In genomic region chr6:114473541-114473940, GRCm38 (mm10) we compare ENCODE assay signal across 19 mouse cellular contexts.
DNase-seq lines count a peak whose midpoint lies in the region; ATAC-seq and TF ChIP-seq lines count a peak whose summit lies in the region.
"Had no signal": no experiment of that assay in that cellular context is flagged by ENCODE, and none has a peak within 500 bp of the region (broad histone marks: within the 10 kb centered on the region; RNA-seq: fewer than 3 reads in every experiment).

No protein-coding gene starts in this region.

- no peak overlapping the region for H3K9ac ChIP-seq in hindbrain, embryonic 11.5 days (ENCODE audit: low read depth, low read length)
- H3K9ac ChIP-seq in hindbrain, embryonic 14.5 days = no peak overlapping the region
- no peak overlapping the region for H3K9ac ChIP-seq in midbrain, embryonic 15.5 days
- H3K9ac ChIP-seq in midbrain, embryonic 14.5 days (replicated peaks; ENCODE audit: low read length) = no peak overlapping the region
- H3K9ac ChIP-seq: embryonic facial prominence, embryonic 12.5 days; forebrain, postnatal 0 days; heart, embryonic 12.5 days; hindbrain, embryonic 13.5 days had no signal

- H3K27ac ChIP-seq in hindbrain, embryonic 11.5 days (ENCODE audit: low read depth, low read length) = no peak overlapping the region
- H3K27ac ChIP-seq in hindbrain, embryonic 14.5 days = no peak overlapping the region
- no peak overlapping the region for H3K27ac ChIP-seq in midbrain, embryonic 15.5 days
- H3K27ac ChIP-seq in midbrain, embryonic 14.5 days (replicated peaks; ENCODE audit: low read depth, low read length) = no peak overlapping the region
- H3K27ac ChIP-seq: embryonic facial prominence, embryonic 12.5 days; heart, adult 2 months; hindbrain, embryonic 13.5 days had no signal

- no peak for ATAC-seq in hindbrain, embryonic 11.5 days (ENCODE audit: low FRiP score)
- no peak for ATAC-seq in hindbrain, embryonic 14.5 days (ENCODE audit: low FRiP score)
- 0 out of 2 replicates have a peak, but pooled peaks have one; percentile 37 for ATAC-seq in midbrain, embryonic 15.5 days (replicated peaks)
- ATAC-seq in midbrain, embryonic 14.5 days (ENCODE audit: low FRiP score, low TSS enrichment) = no peak
- ATAC-seq: forebrain, postnatal 0 days; inflammation-experienced regulatory T-cells, adult 6 months; intestine, postnatal 0 days had no signal

- WGBS in hindbrain, embryonic 11.5 days = 56% methylated on average over 5 of the region's 5 CpGs
- WGBS in hindbrain, embryonic 14.5 days = 39% methylated on average over 5 of the region's 5 CpGs
- WGBS in midbrain, embryonic 15.5 days = 30% methylated on average over 5 of the region's 5 CpGs
- 43% methylated on average over 5 of the region's 5 CpGs for WGBS in midbrain, embryonic 14.5 days

- no peak overlapping the region for H3K4me3 ChIP-seq in hindbrain, embryonic 11.5 days (ENCODE audit: low read depth, low read length)
- H3K4me3 ChIP-seq in hindbrain, embryonic 14.5 days (replicated peaks; ENCODE audit: low read length) = no peak overlapping the region
- H3K4me3 ChIP-seq in midbrain, embryonic 15.5 days = no peak overlapping the region
- no peak overlapping the region for H3K4me3 ChIP-seq in midbrain, embryonic 14.5 days (replicated peaks; ENCODE audit: low read depth, low read length)
- H3K4me3 ChIP-seq: embryonic facial prominence, embryonic 12.5 days; heart, adult 2 months; heart, embryonic 12.5 days; hindbrain, embryonic 13.5 days had no signal

- no peak for TF ChIP-seq POLR2A in brain, embryonic 14.5 days (IDR thresholded peaks at IDR 0.05; ENCODE audit: borderline replicate concordance, extremely low read depth, insufficient read depth, insufficient read length, poor library complexity, severe bottlenecking)

- H3K9me3 ChIP-seq in hindbrain, embryonic 11.5 days (ENCODE audit: control insufficient read depth, low read length) = no peaks in the 10 kb centered on the region
- no peaks in the 10 kb centered on the region for H3K9me3 ChIP-seq in hindbrain, embryonic 14.5 days (ENCODE audit: control insufficient read depth, low read length)
- no peaks in the 10 kb centered on the region for H3K9me3 ChIP-seq in midbrain, embryonic 15.5 days
- H3K9me3 ChIP-seq in midbrain, embryonic 14.5 days (ENCODE audit: control insufficient read depth, low read length) = no peaks in the 10 kb centered on the region
- H3K9me3 ChIP-seq: embryonic facial prominence, embryonic 12.5 days; hindbrain, embryonic 13.5 days had no signal

- H3K27me3 ChIP-seq in hindbrain, embryonic 11.5 days (ENCODE audit: control insufficient read depth, insufficient read depth, low read length) = no peaks in the 10 kb centered on the region
- H3K27me3 ChIP-seq in hindbrain, embryonic 14.5 days (ENCODE audit: control insufficient read depth, insufficient read depth, low read length) = no peaks in the 10 kb centered on the region
- H3K27me3 ChIP-seq in midbrain, embryonic 15.5 days (replicated peaks) = no peaks in the 10 kb centered on the region
- H3K27me3 ChIP-seq in midbrain, embryonic 14.5 days (ENCODE audit: control insufficient read depth, insufficient read depth, low read length) = no peaks in the 10 kb centered on the region

- TF ChIP-seq CTCF in brain, embryonic 14.5 days (IDR thresholded peaks at IDR 0.05; ENCODE audit: borderline replicate concordance, extremely low read depth, insufficient read depth, insufficient read length) = no peak

- no peak overlapping the region for H3K4me2 ChIP-seq in hindbrain, embryonic 11.5 days (replicated peaks; ENCODE audit: low read depth, low read length)
- H3K4me2 ChIP-seq in hindbrain, embryonic 14.5 days (replicated peaks) = no peak overlapping the region
- no peak overlapping the region for H3K4me2 ChIP-seq in midbrain, embryonic 15.5 days
- no peak overlapping the region for H3K4me2 ChIP-seq in midbrain, embryonic 14.5 days (ENCODE audit: low read length)
- H3K4me2 ChIP-seq: embryonic facial prominence, embryonic 12.5 days; heart, embryonic 12.5 days; hindbrain, embryonic 13.5 days had no signal

- no peaks in the 10 kb centered on the region for H3K36me3 ChIP-seq in hindbrain, embryonic 11.5 days (ENCODE audit: control insufficient read depth, insufficient read depth, low read length)
- no peaks in the 10 kb centered on the region for H3K36me3 ChIP-seq in hindbrain, embryonic 14.5 days (replicated peaks; ENCODE audit: control insufficient read depth, insufficient read depth)
- H3K36me3 ChIP-seq in midbrain, embryonic 15.5 days (replicated peaks) = no peaks in the 10 kb centered on the region
- H3K36me3 ChIP-seq in midbrain, embryonic 14.5 days (ENCODE audit: control insufficient read depth, insufficient read depth, low read length) = no peaks in the 10 kb centered on the region
- H3K36me3 ChIP-seq: embryonic facial prominence, embryonic 12.5 days; heart, embryonic 12.5 days; hindbrain, embryonic 13.5 days had no signal

- intact Hi-C loops in gastrocnemius, postnatal 36 days (cut with DNase I) = no loop called here

- H3K4me1 ChIP-seq in hindbrain, embryonic 11.5 days (replicated peaks; ENCODE audit: control insufficient read depth, insufficient read depth, low read length) = no peaks in the 10 kb centered on the region
- H3K4me1 ChIP-seq in hindbrain, embryonic 14.5 days (replicated peaks; ENCODE audit: control insufficient read depth, insufficient read depth, low read length) = no peaks in the 10 kb centered on the region; the same call in 1 of the 2 replicates
- H3K4me1 ChIP-seq in midbrain, embryonic 15.5 days = no peaks in the 10 kb centered on the region
- H3K4me1 ChIP-seq in midbrain, embryonic 14.5 days (ENCODE audit: control insufficient read depth, insufficient read depth, low read length) = peaks cover 4% of the 10 kb centered on the region; the same call in 1 of the 2 replicates
- H3K4me1 ChIP-seq: heart, embryonic 12.5 days had no signal

- DNase-seq in hindbrain, embryonic 11.5 days (ENCODE audit: low spot score) = peak; percentile 19
- no peak for DNase-seq in hindbrain, embryonic 14.5 days (ENCODE audit: low spot score)
- no peak for DNase-seq in midbrain, embryonic 14.5 days
- peak; percentile 33 for DNase-seq in brain, embryonic 14.5 days (ENCODE audit: low read depth)
- no peak for DNase-seq in liver
- DNase-seq in gastrocnemius, postnatal 36 days = no peak
- DNase-seq: adrenal gland, postnatal 14 days; cerebellum, adult 2 months; cerebellum, postnatal 10 days; forebrain, postnatal 0 days; gastrocnemius, postnatal 10 days; heart, adult 2 months; kidney, adult 8-10 months had no signal

Comparison
In these comparisons a context has a peak if more than half of its experiments do, and no peak if none do; other contexts are left out.
1. DNase-seq: peak in hindbrain, embryonic 11.5 days (single experiment) and brain, embryonic 14.5 days (single experiment); none in hindbrain, embryonic 14.5 days (single experiment), midbrain, embryonic 14.5 days (single experiment), liver (single experiment) and gastrocnemius, postnatal 36 days (0 of 2).